Mouse (Mus musculus) hindbrain, embryonic 13.5 days (tissue): ENCODE results near the gene Als2. TPM values are rescaled to one million over a fixed set of nuclear protein-coding genes. Genes with fewer than 3 reads are reported as not detected.

Experiments
- ATAC-seq: fragments of 200-750 bp; cut with Nextera tagmentation; 2 replicates; pipeline ENCODE4 v1.8.0; 2017; ENCODE audit warnings: moderate TSS enrichment; ENCODE audit not compliant: low FRiP score
- H3K27ac ChIP-seq: fragments of 300-500 bp; sonication (generic); 2 replicates; pipeline ENCODE4 v1.5.1; 2015; ENCODE audit warnings: inconsistent platforms, mild to moderate bottlenecking, moderate library complexity
- H3K27me3 ChIP-seq: fragments of 300-500 bp; sonication (generic); 2 replicates; pipeline ENCODE4 v1.6.1; 2015; ENCODE audit warnings: mild to moderate bottlenecking, inconsistent platforms
- H3K36me3 ChIP-seq: fragments of 300-500 bp; sonication (generic); 2 replicates; pipeline ENCODE4 v1.6.1; 2015; ENCODE audit warnings: mild to moderate bottlenecking, inconsistent platforms
- H3K4me1 ChIP-seq: fragments of 300-500 bp; sonication (generic); replicated peaks from 2 replicates; pipeline ENCODE4 v1.6.1; 2015; ENCODE audit warnings: inconsistent platforms
- H3K4me2 ChIP-seq: fragments of 300-500 bp; sonication (generic); 2 replicates; pipeline ENCODE4 v1.6.1; 2015; ENCODE audit warnings: inconsistent platforms, mild to moderate bottlenecking, moderate library complexity
- H3K4me3 ChIP-seq: fragments of 300-500 bp; sonication (generic); 2 replicates; pipeline ENCODE4 v1.5.1; 2015; ENCODE audit warnings: mild to moderate bottlenecking, inconsistent platforms
- H3K9ac ChIP-seq: fragments of 300-500 bp; sonication (generic); 2 replicates; pipeline ENCODE4 v1.6.1; 2015; ENCODE audit warnings: mild to moderate bottlenecking, inconsistent platforms
- H3K9me3 ChIP-seq: fragments of 300-500 bp; sonication (generic); 2 replicates; pipeline ENCODE4 v1.6.1; 2016; ENCODE audit warnings: inconsistent platforms
- WGBS: fragments of 180-500 bp; shearing (Covaris S2); methylation state at CpG from one replicate; pipeline ENCODE4 v1.1.7; 2015; 5-methylcytosine and 5-hydroxymethylcytosine counted together
- polyA plus RNA-seq: library from polyadenylated mRNA; unstranded; fragments of >200 nt; fragmentation: Nextera tagmentation; extraction: Ambion mirVana; gene quantifications from 2 replicates; pipeline ENCODE4 v1.2.1, GENCODE M21; 2015

Als2 gene
- polyA plus RNA-seq, 1 experiment from 2014 or later: 17.5 TPM

GRCm38 (mm10) chr1:59204489-59204888, 32.5 kb downstream of the Als2 start:
- Histone ChIP-seq H3K27ac (no peak overlapping the region), H3K27me3 (no peaks in the 10 kb centered on the region), H3K36me3 (peaks cover 69% of the 10 kb centered on the region), H3K4me3 (no peak overlapping the region), H3K9me3 (no peaks in the 10 kb centered on the region), H3K4me2 (no peak overlapping the region), H3K4me1 (no peaks in the 10 kb centered on the region), H3K9ac (no peak overlapping the region)
- WGBS: 92% methylated on average over 1 of the region's 1 CpGs
- ATAC-seq: no peak

- Histone ChIP-seq H3K9me3 (no peaks in the 10 kb centered on the region), H3K36me3 (peaks cover 66% of the 10 kb centered on the region), H3K4me2 (no peak overlapping the region), H3K4me1 (no peaks in the 10 kb centered on the region), H3K27ac (no peak overlapping the region), H3K27me3 (no peaks in the 10 kb centered on the region), H3K4me3 (no peak overlapping the region), H3K9ac (no peak overlapping the region)
- ATAC-seq: no peak
- WGBS: 82% methylated on average over 10 of the region's 10 CpGs
These were observed 34.7 kb downstream of the Als2 start for GRCm38 (mm10) chr1:59202367-59202766.

- no peak for ATAC-seq
- Histone ChIP-seq H3K27me3 (no peaks in the 10 kb centered on the region), H3K9ac (no peak overlapping the region), H3K9me3 (no peaks in the 10 kb centered on the region), H3K4me3 (no peak overlapping the region), H3K4me1 (no peaks in the 10 kb centered on the region), H3K4me2 (no peak overlapping the region), H3K36me3 (peaks cover 65% of the 10 kb centered on the region), H3K27ac (no peak overlapping the region)
- 79% methylated on average over 1 of the region's 1 CpGs for WGBS
These were observed 35.5 kb downstream of the Als2 start for GRCm38 (mm10) chr1:59201561-59201960.

GRCm38 (mm10) chr1:59200960-59201359, 36.1 kb downstream of the Als2 start:
- H3K27ac ChIP-seq: no peak overlapping the region
- no peak overlapping the region for H3K4me2 ChIP-seq
- 93% methylated on average over 5 of the region's 5 CpGs for WGBS
- no peaks in the 10 kb centered on the region for H3K9me3 ChIP-seq
- no peak overlapping the region for H3K9ac ChIP-seq
- H3K36me3 ChIP-seq: peaks cover 71% of the 10 kb centered on the region
- no peaks in the 10 kb centered on the region for H3K27me3 ChIP-seq
- no peaks in the 10 kb centered on the region for H3K4me1 ChIP-seq
- no peak overlapping the region for H3K4me3 ChIP-seq
- ATAC-seq: no peak

- ATAC-seq: no peak
- Histone ChIP-seq H3K4me1 (no peaks in the 10 kb centered on the region), H3K27me3 (no peaks in the 10 kb centered on the region), H3K4me2 (no peak overlapping the region), H3K9me3 (no peaks in the 10 kb centered on the region), H3K9ac (no peak overlapping the region), H3K4me3 (no peak overlapping the region), H3K36me3 (peaks cover 68% of the 10 kb centered on the region), H3K27ac (no peak overlapping the region)
- WGBS: 77% methylated on average over 6 of the region's 6 CpGs
These were observed 42.1 kb downstream of the Als2 start for GRCm38 (mm10) chr1:59194979-59195378.

GRCm38 (mm10) chr1:59187786-59188185, 49.2 kb downstream of the Als2 start:
- H3K9ac ChIP-seq: no peak overlapping the region
- H3K27me3 ChIP-seq: no peaks in the 10 kb centered on the region
- 82% methylated on average over 5 of the region's 5 CpGs for WGBS
- peaks cover 74% of the 10 kb centered on the region for H3K36me3 ChIP-seq
- no peaks in the 10 kb centered on the region for H3K9me3 ChIP-seq
- H3K4me3 ChIP-seq: no peak overlapping the region
- no peak for ATAC-seq
- H3K4me1 ChIP-seq: no peaks in the 10 kb centered on the region
- H3K27ac ChIP-seq: no peak overlapping the region
- H3K4me2 ChIP-seq: no peak overlapping the region

GRCm38 (mm10) chr1:59186317-59186716, 50.7 kb downstream of the Als2 start:
- H3K4me3 ChIP-seq: no peak overlapping the region
- H3K4me2 ChIP-seq: no peak overlapping the region
- no peaks in the 10 kb centered on the region for H3K27me3 ChIP-seq
- H3K9me3 ChIP-seq: no peaks in the 10 kb centered on the region
- peaks cover 79% of the 10 kb centered on the region for H3K36me3 ChIP-seq
- H3K4me1 ChIP-seq: no peaks in the 10 kb centered on the region
- ATAC-seq: no peak
- H3K9ac ChIP-seq: no peak overlapping the region
- no peak overlapping the region for H3K27ac ChIP-seq
- 90% methylated on average over 10 of the region's 10 CpGs for WGBS

GRCm38 (mm10) chr1:59185410-59185809, 51.6 kb downstream of the Als2 start:
- Histone ChIP-seq H3K4me1 (no peaks in the 10 kb centered on the region), H3K9me3 (no peaks in the 10 kb centered on the region), H3K27me3 (no peaks in the 10 kb centered on the region), H3K4me2 (no peak overlapping the region), H3K4me3 (no peak overlapping the region), H3K36me3 (peaks cover 75% of the 10 kb centered on the region), H3K27ac (no peak overlapping the region), H3K9ac (no peak overlapping the region)
- no peak for ATAC-seq
- 93% methylated on average over 9 of the region's 9 CpGs for WGBS

GRCm38 (mm10) chr1:59183045-59183444, 54.0 kb downstream of the Als2 start:
- Histone ChIP-seq H3K36me3 (peaks cover 85% of the 10 kb centered on the region), H3K4me2 (no peak overlapping the region), H3K9ac (no peak overlapping the region), H3K9me3 (no peaks in the 10 kb centered on the region), H3K4me1 (no peaks in the 10 kb centered on the region), H3K27ac (no peak overlapping the region), H3K27me3 (no peaks in the 10 kb centered on the region), H3K4me3 (no peak overlapping the region)
- 93% methylated on average over 4 of the region's 4 CpGs for WGBS
- ATAC-seq: no peak

GRCm38 (mm10) chr1:59182373-59182772, 54.7 kb downstream of the Als2 start:
- Histone ChIP-seq H3K9ac (no peak overlapping the region), H3K4me3 (no peak overlapping the region), H3K27me3 (no peaks in the 10 kb centered on the region), H3K9me3 (no peaks in the 10 kb centered on the region), H3K4me1 (no peaks in the 10 kb centered on the region), H3K27ac (no peak overlapping the region), H3K4me2 (no peak overlapping the region), H3K36me3 (peaks cover 86% of the 10 kb centered on the region)
- no peak for ATAC-seq
- 94% methylated on average over 2 of the region's 2 CpGs for WGBS

- no peak for ATAC-seq
- no peak overlapping the region for H3K4me3 ChIP-seq
- no peak overlapping the region for H3K4me2 ChIP-seq
- H3K4me1 ChIP-seq: no peaks in the 10 kb centered on the region
- no peaks in the 10 kb centered on the region for H3K27me3 ChIP-seq
- H3K9ac ChIP-seq: no peak overlapping the region
- peaks cover 86% of the 10 kb centered on the region for H3K36me3 ChIP-seq
- WGBS: 96% methylated on average over 3 of the region's 3 CpGs
- H3K27ac ChIP-seq: no peak overlapping the region
- no peaks in the 10 kb centered on the region for H3K9me3 ChIP-seq
These were observed 57.0 kb downstream of the Als2 start for GRCm38 (mm10) chr1:59180003-59180402.

- no peak overlapping the region for H3K9ac ChIP-seq
- 91% methylated on average over 10 of the region's 10 CpGs for whole genome bisulfite sequencing
- no peak overlapping the region for H3K4me2 ChIP-seq
- no peaks in the 10 kb centered on the region for H3K27me3 ChIP-seq
- ATAC-seq: no peak
- no peaks in the 10 kb centered on the region for H3K9me3 ChIP-seq
- H3K36me3 ChIP-seq: peaks cover 80% of the 10 kb centered on the region
- no peak overlapping the region for H3K4me3 ChIP-seq
- no peaks in the 10 kb centered on the region for H3K4me1 ChIP-seq
- no peak overlapping the region for H3K27ac ChIP-seq
These were observed 58.6 kb downstream of the Als2 start for GRCm38 (mm10) chr1:59178401-59178800.

- peaks cover 78% of the 10 kb centered on the region for H3K36me3 ChIP-seq
- 83% methylated on average over 10 of the region's 10 CpGs for WGBS
These were observed 62.3 kb downstream of the Als2 start for GRCm38 (mm10) chr1:59174514-59175373.

More at GRCm38 (mm10) chr1:59174514-59175373, 62.3 kb downstream of the Als2 start:
- H3K27ac ChIP-seq: no peak overlapping the region
- H3K9ac ChIP-seq: no peak overlapping the region
- no peak overlapping the region for H3K4me2 ChIP-seq
- no peak for ATAC-seq
- no peaks in the 10 kb centered on the region for H3K9me3 ChIP-seq
- no peaks in the 10 kb centered on the region for H3K4me1 ChIP-seq
- H3K4me3 ChIP-seq: no peak overlapping the region
- H3K27me3 ChIP-seq: no peaks in the 10 kb centered on the region
